Mouse (Mus musculus): ENCODE results near the gene Mgat5b.

Mgat5b gene

GRCm38 (mm10) chr11:117031249-117031648 is 112.6 kb downstream of the Mgat5b start:
- DNase-seq (ENCODE audit: low spot score in 2 of 2): peak in 1 of 2 experiments; percentile 42

GRCm38 (mm10) chr11:117035661-117036336 is 117.1 kb downstream of the Mgat5b start:
- no peak for DNase-seq (ENCODE audit: low spot score in 2 of 2)

All from right cerebral cortex, postnatal 36 days (tissue).